Comparison of ENCODE assay signal across 9 mouse cellular contexts in genomic region chr5:3845026-3845425, GRCm38 (mm10). TPM values are rescaled to one million over a fixed set of nuclear protein-coding genes. Genes with fewer than 3 reads are reported as not detected.
DNase-seq lines count a peak whose midpoint lies in the region; ATAC-seq and TF ChIP-seq lines count a peak whose summit lies in the region.
"Had no signal": no experiment of that assay in that cellular context is flagged by ENCODE, and none has a peak within 500 bp of the region (broad histone marks: within the 10 kb centered on the region; RNA-seq: fewer than 3 reads in every experiment).

TSS of gene Lrrd1 (plus strand) at chr5:3845173.

- H3K36me3 ChIP-seq in forebrain, postnatal 0 days (ENCODE audit: insufficient read depth), result peaks cover 10% of the 10 kb centered on the region; the same call in 1 of the 2 replicates
- H3K36me3 ChIP-seq in liver, embryonic 13.5 days, result 0 out of 2 replicates have a peak, but pooled peaks cover 4% of the 10 kb centered on the region
- H3K36me3 ChIP-seq in stomach, embryonic 15.5 days, result peaks cover 3% of the 10 kb centered on the region; the same call in 1 of the 2 replicates

- no peak within 1 kb of the TSS; the same call in 1 of the 2 replicates for H3K9ac ChIP-seq in forebrain, postnatal 0 days
- H3K9ac ChIP-seq in liver, embryonic 13.5 days, result no peak within 1 kb of the TSS
- no peak within 1 kb of the TSS for H3K9ac ChIP-seq in stomach, embryonic 15.5 days

- no peaks in the 10 kb centered on the region for H3K27me3 ChIP-seq in forebrain, postnatal 0 days (ENCODE audit: insufficient read depth, low read length)
- H3K27me3 ChIP-seq in liver, embryonic 13.5 days, result 0 out of 2 replicates have a peak, but pooled peaks cover 7% of the 10 kb centered on the region
- H3K27me3 ChIP-seq in stomach, embryonic 15.5 days (replicated peaks), result no peaks in the 10 kb centered on the region

- ATAC-seq in forebrain, postnatal 0 days, result peak; percentile 56
- no peak for ATAC-seq in liver, embryonic 13.5 days (ENCODE audit: low read depth)
- no peak for ATAC-seq in stomach, embryonic 15.5 days (ENCODE audit: insufficient read depth, low FRiP score, low read depth)

- 0 out of 2 replicates have a peak, but pooled peaks cover 4% of the 10 kb centered on the region for H3K4me1 ChIP-seq in forebrain, postnatal 0 days (ENCODE audit: insufficient read depth)
- no peaks in the 10 kb centered on the region for H3K4me1 ChIP-seq in liver, embryonic 13.5 days (replicated peaks)
- H3K4me1 ChIP-seq in stomach, embryonic 15.5 days, result peaks cover 5% of the 10 kb centered on the region; the same call in 1 of the 2 replicates

- no peak for TF ChIP-seq CTCF in forebrain, postnatal 0 days (IDR thresholded peaks at IDR 0.05; ENCODE audit: low read depth)

- H3K27ac ChIP-seq in forebrain, postnatal 0 days (ENCODE audit: low read depth, low read length), result no peak within 1 kb of the TSS
- H3K27ac ChIP-seq in liver, embryonic 13.5 days, result no peak within 1 kb of the TSS
- H3K27ac ChIP-seq in stomach, embryonic 15.5 days, result no peak within 1 kb of the TSS

- H3K4me2 ChIP-seq in forebrain, postnatal 0 days (ENCODE audit: low read depth), result peak within 1 kb of the TSS; percentile 51
- H3K4me2 ChIP-seq in liver, embryonic 13.5 days, result peak within 1 kb of the TSS; percentile 45
- peak within 1 kb of the TSS; percentile 57 for H3K4me2 ChIP-seq in stomach, embryonic 15.5 days

- DNase-seq in layer of hippocampus, postnatal 36 days, result peak; percentile 2 to 10
- no peak for DNase-seq in layer of hippocampus, adult 8-10 months (ENCODE audit: low spot score in 2 of 2)
- peak; percentile 36 for DNase-seq in embryo, embryonic 10 days (ENCODE audit: low spot score)
- peak; percentile 5 for DNase-seq in forebrain, postnatal 0 days
- DNase-seq in liver, embryonic 13.5 days, result no peak
- no peak for DNase-seq in urinary bladder, postnatal 4 days (ENCODE audit: low spot score in 2 of 2)
- DNase-seq in cerebellum, adult 8-10 months, result no peak

- H3K4me3 ChIP-seq in forebrain, postnatal 0 days (ENCODE audit: low read depth, low read length), result peak within 1 kb of the TSS; percentile 27
- peak within 1 kb of the TSS; percentile 21; the same call in 1 of the 2 replicates for H3K4me3 ChIP-seq in liver, embryonic 13.5 days (replicated peaks)
- H3K4me3 ChIP-seq in stomach, embryonic 15.5 days (replicated peaks), result peak within 1 kb of the TSS; percentile 29

- 6% methylated on average over 24 of the region's 24 CpGs for WGBS in forebrain, postnatal 0 days
- whole genome bisulfite sequencing in liver, embryonic 13.5 days (ENCODE audit: insufficient replicate concordance), result 15% methylated on average over 24 of the region's 24 CpGs
- 5% methylated on average over 24 of the region's 24 CpGs for WGBS in stomach, embryonic 15.5 days

- no peaks in the 10 kb centered on the region for H3K9me3 ChIP-seq in forebrain, postnatal 0 days (ENCODE audit: low read length)
- no peaks in the 10 kb centered on the region for H3K9me3 ChIP-seq in liver, embryonic 13.5 days (replicated peaks)
- no peaks in the 10 kb centered on the region for H3K9me3 ChIP-seq in stomach, embryonic 15.5 days

RNA-seq across cellular contexts. Expression of gene Lrrd1, which starts in this region (rescaled TPM):
- total RNA-seq in layer of hippocampus, postnatal 36 days (2021), result under 1 TPM; 0.20 to 0.22 TPM
- total RNA-seq in layer of hippocampus, adult 8-10 months (2022), result under 1 TPM; 0.14 to 0.49 (median 0.30) TPM
- not detected in 2 replicates for total RNA-seq in forebrain, postnatal 0 days (2014; rRNA removed)
- polyA plus RNA-seq in forebrain, postnatal 0 days (2015; fragmentation: Nextera tagmentation; extraction: Ambion mirVana), result not detected in 2 replicates
- not detected in 2 replicates for polyA plus RNA-seq in liver, embryonic 13.5 days (2015; fragmentation: Nextera tagmentation; extraction: Ambion mirVana)
- 0.08 TPM in 1 of 2 replicates, not detected in the other for polyA plus RNA-seq in stomach, embryonic 15.5 days (2015; fragmentation: Nextera tagmentation; extraction: Ambion mirVana)
- total RNA-seq: left cerebral cortex, postnatal 14 days had no signal

Comparison
In these comparisons a context has a peak if more than half of its experiments do, and no peak if none do; other contexts are left out.
1. Peak in DNase-seq in layer of hippocampus, postnatal 36 days; RNA of the gene not detected or under 1 TPM.
2. Peak in DNase-seq, ATAC-seq, H3K4me3 ChIP-seq and H3K4me2 ChIP-seq in forebrain, postnatal 0 days; RNA of the gene not detected or under 1 TPM.